Mouse (Mus musculus) left cerebral cortex, postnatal 4 days (tissue): Measurements from ENCODE around the gene Klf3. TPM values are rescaled to one million over a fixed set of nuclear protein-coding genes. Genes with fewer than 3 reads are reported as not detected.
"Not testable (repeated sequence)": the region's sequence is repeated elsewhere in the genome, so short reads cannot be mapped to it uniquely, and the experiment has no call there.

Source experiments
- DNase-seq: peaks from one replicate; pipeline ENCODE4 v3.0.0-alpha.2; 2022
- intact Hi-C: fragments of 180-260 bp; cut with DNase I; formaldehyde crosslinking; loops from one replicate; pipeline ENCODE4 v1.15.1; 2025
- total RNA-seq, 2 experiments: library from RNA; stranded (reverse); gene quantifications; 2 replicates each; pipeline ENCODE4 v1.2.3; 2021

Gene Klf3
- total RNA-seq, 2 experiments from 2014 or later, result 29.4 to 32.5 TPM

GRCm38 (mm10) chr5:64867124-64867523 is 63.9 kb downstream of the Klf3 start:
- intact Hi-C loops, result no loop called here
- DNase-seq, result no peak

- intact Hi-C loops, result no loop called here
- no peak for DNase-seq
Measured at GRCm38 (mm10) chr5:64867551-64867950, 64.4 kb downstream of the Klf3 start.

- DNase-seq, result no peak
- intact Hi-C loops, result no loop called here
Measured at GRCm38 (mm10) chr5:64876086-64876830, 73.1 kb downstream of the Klf3 start.

GRCm38 (mm10) chr5:64877235-64878026 is 74.2 kb downstream of the Klf3 start:
- intact Hi-C loops, result no loop called here
- no peak for DNase-seq

GRCm38 (mm10) chr5:64878027-64878425 is 74.8 kb downstream of the Klf3 start:
- intact Hi-C loops, result no loop called here
- DNase-seq, result peak; percentile 83

- DNase-seq, result no peak
- intact Hi-C loops, result no loop called here
Measured at GRCm38 (mm10) chr5:64878526-64878925, 75.3 kb downstream of the Klf3 start.

GRCm38 (mm10) chr5:64879241-64879640 is 76.1 kb downstream of the Klf3 start:
- intact Hi-C loops, result no loop called here

GRCm38 (mm10) chr5:64881559-64881958 is 78.4 kb downstream of the Klf3 start:
- intact Hi-C loops, result loop anchor here (10.0 kb wide), 2 partner anchors 83 to 363 kb away; partner anchors contain the start of gene Tlr6
- DNase-seq, result not testable (repeated sequence)

More at GRCm38 (mm10) chr5:64879241-64879640, 76.1 kb downstream of the Klf3 start:
- DNase-seq, result no peak

- DNase-seq, result not testable (repeated sequence)
- intact Hi-C loops, result loop anchor here (10.0 kb wide), 2 partner anchors 83 to 363 kb away; partner anchors contain the start of gene Tlr6
Measured at GRCm38 (mm10) chr5:64881976-64882375, 78.8 kb downstream of the Klf3 start.

Other genes with a start within 250 kb of the Klf3 start
- gene Tlr1, start 130.2 kb downstream of the Klf3 start, total RNA-seq, result under 1 TPM; 0.48 to 0.77 TPM
- gene Tlr6, start 156.7 kb downstream of the Klf3 start, total RNA-seq, result 1 to 10 TPM in 1 of 2 experiments, under 1 TPM in 1; 0.91 to 2.5 TPM
- gene Fam114a1, start 166.7 kb downstream of the Klf3 start, total RNA-seq, result 1 to 10 TPM; 4.5 to 5.1 TPM